Mouse (Mus musculus) cerebellum, postnatal 14 days (tissue): Measurements from ENCODE around the gene Slc39a13.
"Not testable (repeated sequence)": the region's sequence is repeated elsewhere in the genome, so short reads cannot be mapped to it uniquely, and the experiment has no call there.

Experiments used
- DNase-seq, 2 experiments: peaks; one replicate each; pipeline ENCODE4 v3.0.0; 2021; ENCODE audit warnings: mixed read lengths in 2 of 2

The Slc39a13 gene

DNA sequence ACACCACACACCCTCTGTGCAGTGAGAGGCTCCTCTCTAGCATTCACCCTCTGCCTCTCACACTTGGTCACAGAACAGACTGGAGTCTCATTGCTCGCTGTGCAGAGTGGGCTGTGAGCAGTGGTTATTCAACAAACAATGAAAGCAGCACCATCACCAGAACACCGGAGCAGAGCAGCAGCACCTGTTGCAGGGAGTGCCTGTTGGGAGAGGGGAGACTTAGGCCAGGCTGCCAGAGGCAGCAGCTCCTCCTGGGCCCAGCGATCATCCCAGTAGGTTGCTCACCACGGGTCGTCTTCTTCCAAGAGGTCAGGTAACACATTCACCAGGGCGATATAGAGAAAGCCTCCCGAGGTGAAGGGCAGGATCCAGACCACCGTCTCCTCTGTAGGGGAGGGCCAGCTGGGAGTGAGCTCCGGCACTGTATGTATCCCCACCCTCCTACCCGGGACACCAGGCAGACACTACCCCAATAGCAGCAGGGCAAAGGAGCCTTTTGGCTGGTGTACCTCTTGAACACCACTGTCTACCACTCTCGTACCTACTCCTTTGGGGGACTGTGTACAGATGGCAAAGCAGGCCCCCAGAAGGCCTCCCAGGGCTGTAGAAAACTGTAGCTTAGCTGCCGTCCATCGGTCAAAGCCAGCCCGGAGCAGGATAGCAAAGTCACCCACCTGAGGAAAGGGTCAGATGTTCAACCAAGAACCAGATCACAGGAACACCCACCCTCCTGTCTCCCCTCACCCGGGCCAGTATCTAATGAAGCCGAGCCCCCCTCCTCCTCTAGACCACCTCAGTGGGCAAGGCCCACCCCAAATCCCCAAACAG lies 7.2 kb downstream of the Slc39a13 start:
- DNase-seq: no peak

DNA sequence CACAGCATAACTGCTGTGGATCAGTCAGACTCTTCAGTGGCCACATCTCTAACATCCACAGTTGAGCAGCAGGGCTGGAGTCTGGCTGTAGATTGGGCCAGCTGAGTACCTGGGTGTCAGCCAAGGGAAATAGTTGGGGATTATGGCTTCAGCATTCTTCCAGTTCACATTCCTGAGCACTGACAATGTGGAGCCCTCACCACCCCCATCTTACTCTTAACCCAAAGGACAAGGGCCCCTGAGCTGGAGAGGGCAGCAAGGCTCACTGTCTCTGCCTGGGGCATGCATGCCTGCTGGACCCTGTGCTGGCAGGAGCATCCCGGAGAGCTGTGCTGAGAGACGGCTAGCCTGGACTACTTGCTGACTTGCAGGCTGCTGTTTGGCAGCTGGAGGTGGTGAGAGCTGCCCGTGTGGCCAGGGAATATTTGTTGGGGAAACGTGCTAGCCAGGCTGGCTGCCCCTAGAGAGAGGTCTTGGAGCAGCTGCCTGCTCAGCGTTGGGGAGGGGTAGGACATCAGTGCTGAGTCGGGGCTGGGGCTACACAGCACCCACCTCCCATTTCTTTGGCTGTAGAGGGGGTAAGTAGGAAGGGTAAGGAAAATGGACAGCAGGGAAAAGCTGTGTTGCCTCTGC lies 8.3 kb downstream of the Slc39a13 start:
- DNase-seq: no peak

- DNase-seq: peak; percentile 34 to 65
Measured at GRCm38 (mm10) chr2:91060544-91061355, 9.5 kb downstream of the Slc39a13 start.

DNA sequence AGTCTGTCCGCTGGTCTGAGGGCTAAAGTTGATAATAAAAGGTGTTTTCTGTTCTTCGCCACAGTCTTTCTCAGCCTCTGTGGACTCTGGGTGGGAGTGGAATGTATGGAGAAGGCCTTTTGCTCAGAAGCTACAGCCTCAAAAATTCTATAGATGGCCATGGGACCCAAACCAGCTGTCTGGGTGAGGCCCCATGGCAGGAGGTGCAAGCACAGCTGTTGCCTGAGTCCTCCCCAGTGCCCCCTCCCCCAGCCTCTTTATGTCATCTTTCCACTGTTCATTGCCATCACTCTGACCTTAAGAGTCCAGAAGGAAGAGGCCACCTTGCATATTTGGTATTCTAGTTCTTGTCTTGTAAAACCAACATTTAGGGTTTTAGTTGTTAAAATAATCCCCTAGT lies 10.8 kb downstream of the Slc39a13 start:
- no peak for DNase-seq

DNA sequence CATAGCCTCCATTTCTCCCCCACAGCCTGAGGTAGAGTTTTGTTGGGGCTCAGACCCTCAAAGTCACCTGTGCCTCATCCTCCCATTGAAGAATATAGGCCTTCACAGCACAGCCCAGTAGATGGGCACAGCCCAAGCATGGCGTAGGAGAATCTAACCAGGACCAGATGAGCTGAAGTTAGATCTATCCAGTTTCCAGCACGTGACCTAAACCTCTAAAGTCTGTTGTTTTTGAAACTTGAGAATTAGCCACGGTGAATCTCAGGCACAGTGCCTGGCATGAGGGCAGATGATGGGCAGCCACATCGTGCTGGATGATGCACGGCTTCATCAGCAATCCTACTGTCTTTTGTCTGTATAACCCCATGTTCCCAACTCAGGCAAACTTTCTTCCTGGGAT lies 11.8 kb downstream of the Slc39a13 start:
- no peak for DNase-seq

- DNase-seq: peak; percentile 99
Measured at GRCm38 (mm10) chr2:91053934-91054382, 16.3 kb downstream of the Slc39a13 start, which contains the start of gene Psmc3. Psmc3 (plus strand) TSS chr2:91054009.

DNA sequence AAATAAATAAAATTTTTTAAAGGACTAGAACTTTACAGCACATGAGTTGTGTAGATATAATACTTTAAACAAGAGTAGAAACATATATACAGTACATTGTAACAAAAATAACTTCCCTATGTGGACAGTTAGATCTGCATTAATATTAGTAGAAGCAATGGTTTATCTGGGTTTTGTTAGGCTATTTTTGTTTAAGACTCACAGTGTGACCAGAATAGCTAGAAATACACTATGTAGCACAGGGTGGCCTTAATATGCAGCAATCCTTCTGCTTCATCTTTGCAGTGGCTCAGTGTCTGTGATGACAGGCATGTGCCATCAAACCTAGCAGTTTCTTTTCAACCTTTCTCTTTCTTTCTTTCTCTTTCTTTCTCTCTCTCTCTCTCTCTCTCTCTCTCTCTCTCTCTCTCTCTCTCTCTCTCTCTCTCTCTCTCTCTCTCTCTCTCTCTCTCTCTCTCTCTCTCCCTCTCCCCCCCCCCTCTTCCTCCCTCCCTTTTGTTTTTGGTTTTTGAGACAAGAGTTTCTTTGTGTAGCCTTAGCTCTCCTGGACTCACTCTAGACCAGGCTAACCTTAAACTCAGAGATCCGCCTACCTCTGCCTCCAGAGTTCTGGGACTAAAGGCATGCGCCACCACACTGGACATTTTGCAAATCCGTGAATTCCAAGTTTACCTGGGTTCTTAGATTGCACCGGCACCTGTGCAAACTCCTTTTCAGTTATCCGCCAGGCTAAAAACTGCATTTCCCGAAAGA lies 16.9 kb downstream of the Slc39a13 start:
- DNase-seq: no peak

GRCm38 (mm10) chr2:91052752-91053151 lies 17.5 kb downstream of the Slc39a13 start:
- DNase-seq: no peak

DNA sequence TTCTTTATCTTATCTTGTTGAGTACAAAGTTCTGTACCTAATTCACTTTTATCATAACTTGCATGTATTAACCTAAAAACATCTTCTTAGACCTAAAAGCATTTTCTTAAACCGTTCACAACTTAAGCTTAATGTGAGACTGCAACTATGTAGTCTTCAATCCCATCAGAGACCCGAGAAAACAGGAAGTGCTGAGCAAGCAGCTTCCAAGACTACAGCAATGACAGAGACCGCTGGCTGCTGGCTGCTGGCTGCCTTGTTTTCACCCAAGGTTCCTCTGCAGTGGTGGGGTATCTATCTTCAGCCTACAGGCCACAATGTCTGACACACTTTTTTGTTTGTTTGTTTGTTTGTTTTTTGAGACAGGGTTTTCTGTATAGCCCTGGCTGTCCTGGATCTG lies 18.3 kb downstream of the Slc39a13 start:
- DNase-seq: no peak

- no peak for DNase-seq
Measured at GRCm38 (mm10) chr2:91047359-91047758, 22.9 kb downstream of the Slc39a13 start.

GRCm38 (mm10) chr2:91045805-91046204 lies 24.4 kb downstream of the Slc39a13 start:
- DNase-seq: not testable (repeated sequence)

DNA sequence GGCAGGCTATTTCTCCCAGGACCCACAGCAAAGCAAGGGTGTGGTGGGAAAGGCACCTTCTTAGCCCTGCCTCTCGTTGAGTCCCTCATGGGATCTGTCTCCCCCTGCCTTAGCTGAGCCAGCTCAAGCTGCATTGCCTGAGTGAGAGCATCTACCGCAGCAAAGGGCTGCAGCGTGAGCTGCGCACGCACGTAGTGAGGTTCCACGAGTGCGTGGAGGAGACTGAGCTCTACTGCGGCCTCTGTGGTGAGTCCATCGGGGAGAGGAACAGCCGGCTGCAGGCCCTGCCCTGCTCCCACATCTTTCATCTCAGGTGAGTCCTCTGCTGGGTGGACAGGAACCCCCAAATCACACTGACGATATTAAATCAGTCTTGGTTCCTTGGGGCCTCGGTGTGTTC lies 25.5 kb downstream of the Slc39a13 start:
- DNase-seq: no peak

- DNase-seq: no peak
Measured at GRCm38 (mm10) chr2:91042651-91043398, 27.4 kb downstream of the Slc39a13 start.

DNA sequence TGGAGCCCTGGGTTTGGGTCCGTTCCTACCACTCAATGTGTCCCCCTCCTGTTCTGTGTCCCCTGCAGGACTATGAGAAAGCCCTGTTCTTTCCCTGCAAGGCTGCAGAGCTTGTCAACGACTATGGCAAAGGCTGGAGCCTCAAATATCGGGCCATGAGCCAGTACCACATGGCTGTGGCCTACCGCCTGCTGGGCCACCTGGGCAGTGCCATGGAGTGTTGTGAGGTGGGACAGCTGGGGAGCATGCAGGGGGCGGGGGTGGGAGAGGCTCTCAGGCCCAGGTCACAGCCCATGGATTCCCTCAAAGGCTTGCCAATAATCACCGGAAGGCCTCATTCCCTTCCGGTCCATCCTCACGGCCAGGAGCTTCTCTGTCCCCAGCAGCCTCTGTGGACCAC lies 28.4 kb downstream of the Slc39a13 start:
- DNase-seq: no peak

DNA sequence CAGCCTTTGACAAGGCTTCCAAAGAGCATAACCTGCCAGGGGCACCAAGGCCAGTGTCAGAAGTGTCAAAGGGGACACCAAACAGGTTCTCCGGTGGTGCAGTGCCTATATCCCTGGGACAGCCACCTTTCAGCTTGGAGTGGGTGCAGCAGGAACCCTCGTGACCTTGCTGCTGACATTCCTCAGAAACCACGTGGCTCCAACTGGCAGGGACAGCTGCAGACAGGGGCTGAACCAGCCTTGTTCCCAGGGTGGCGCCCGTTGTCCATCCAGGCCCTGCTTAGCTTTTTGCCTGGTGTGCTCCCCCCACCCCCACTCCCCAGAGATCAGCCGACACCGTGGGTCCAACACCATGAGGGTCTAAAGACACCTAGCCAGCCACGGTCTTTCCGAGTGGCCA lies 34.8 kb downstream of the Slc39a13 start, which contains the start of gene Rapsn:
TSS of gene Rapsn (plus strand) at position 236 of the 400 bp plus-strand sequence.
- DNase-seq: no peak

DNA sequence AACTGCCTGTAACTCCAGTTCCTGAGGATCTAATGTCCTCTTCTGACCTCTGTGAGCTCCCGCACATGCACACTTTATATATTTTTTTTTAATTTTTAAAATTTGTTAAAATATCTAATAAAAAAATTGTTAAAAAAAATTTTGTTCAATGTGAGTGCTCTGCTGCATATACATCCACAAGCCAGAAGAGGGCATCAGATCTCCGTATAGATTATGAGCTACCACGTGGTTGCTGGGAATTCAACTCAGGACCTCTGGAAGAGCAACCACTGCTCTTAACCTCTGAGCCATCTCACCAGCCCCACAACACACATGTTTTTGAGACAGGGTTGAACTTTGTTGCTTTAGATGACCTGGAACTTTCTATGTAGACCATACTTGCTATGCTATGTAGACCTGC lies 37.2 kb downstream of the Slc39a13 start:
- no peak for DNase-seq

GRCm38 (mm10) chr2:91031216-91031615 lies 39.0 kb downstream of the Slc39a13 start:
- no peak for DNase-seq

- DNase-seq: peak in 1 of 2 experiments; percentile 17
Measured at GRCm38 (mm10) chr2:91027391-91028214, 42.6 kb downstream of the Slc39a13 start.

DNA sequence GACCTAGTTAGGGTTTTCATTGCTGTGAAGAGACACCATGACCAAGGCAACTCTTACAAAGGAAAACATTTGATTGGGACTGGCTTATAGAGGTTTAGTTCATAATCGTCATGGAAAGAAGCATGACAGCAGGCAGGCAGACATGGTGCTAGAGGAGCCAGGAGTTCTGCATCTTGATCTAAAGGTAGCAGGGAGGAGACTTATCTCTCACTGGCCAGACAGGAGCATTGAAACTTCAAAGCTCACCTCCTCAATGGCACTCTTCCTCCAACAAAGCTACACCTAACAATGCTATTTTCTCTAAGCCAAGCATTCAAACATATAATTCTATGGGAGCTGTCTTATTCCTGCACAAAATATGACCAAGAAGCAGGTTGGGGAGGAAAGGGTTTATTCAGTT lies 43.7 kb downstream of the Slc39a13 start:
- DNase-seq: no peak

DNA sequence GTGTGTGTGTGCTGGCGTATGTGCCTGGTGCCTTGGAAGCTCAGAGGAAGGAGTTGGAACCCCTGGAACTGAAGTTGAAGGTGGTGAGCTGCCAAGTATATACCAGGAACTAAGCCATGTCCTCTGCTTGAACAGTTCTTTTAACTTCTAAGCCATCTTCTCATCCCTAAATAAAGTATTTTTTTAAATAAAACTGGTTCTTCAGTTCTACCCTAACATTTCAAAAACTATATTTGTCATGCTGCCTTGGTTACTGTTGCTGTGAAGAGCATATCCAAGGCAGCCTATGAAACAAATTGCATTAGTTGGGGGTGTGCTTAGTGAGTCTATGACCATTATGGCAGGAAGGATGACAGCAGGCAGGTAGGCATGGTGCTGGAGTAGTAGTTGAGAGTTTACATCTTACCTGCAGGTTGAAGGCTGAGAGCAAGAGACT lies 45.1 kb downstream of the Slc39a13 start:
- no peak for DNase-seq

DNA sequence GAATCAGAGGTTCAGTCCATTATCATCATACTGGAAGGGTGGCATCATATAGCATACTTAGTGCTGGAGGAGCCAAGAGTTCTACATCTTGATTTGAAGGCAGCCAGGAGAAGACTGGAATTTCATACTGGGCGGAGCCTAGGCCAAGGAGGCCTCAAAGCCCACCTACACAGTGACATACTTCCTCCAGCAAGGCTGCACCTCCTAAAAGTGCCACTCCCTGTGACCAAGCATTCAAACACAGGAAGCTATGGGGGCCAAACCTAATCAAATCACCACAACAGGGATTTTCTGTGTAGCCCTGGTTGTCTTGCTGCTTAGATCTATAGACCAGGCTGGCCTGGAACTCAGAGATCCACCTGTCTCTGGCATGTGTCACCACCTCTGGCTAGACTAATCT lies 46.3 kb downstream of the Slc39a13 start:
- DNase-seq: no peak
